Mouse (Mus musculus): Measurements from ENCODE around the gene 2410131K14Rik. TPM values are rescaled to one million over a fixed set of nuclear protein-coding genes. Genes with fewer than 3 reads are reported as not detected.

The 2410131K14Rik gene
- polyA plus RNA-seq, 1 experiment: 9.9 TPM

DNA sequence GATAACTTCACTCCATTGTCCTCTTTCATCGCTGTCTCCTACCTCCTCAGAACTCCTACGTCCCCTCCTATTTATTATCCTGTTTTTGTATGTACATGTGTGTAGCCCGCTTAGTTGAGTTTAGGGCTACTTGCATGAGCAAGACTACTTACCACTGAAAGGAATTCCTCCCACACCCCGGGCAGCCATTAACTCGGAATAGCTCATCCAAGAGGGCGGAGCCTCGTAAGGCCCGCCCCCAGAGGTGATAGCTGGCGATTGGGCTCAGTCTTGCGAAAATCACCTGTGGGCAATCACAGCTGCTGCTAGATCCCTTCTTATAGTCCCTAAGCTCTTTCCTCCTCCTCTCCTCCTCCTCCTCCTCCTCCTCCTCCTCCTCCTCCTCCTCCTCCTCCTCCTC is 66.2 kb downstream of the 2410131K14Rik start:
- no peak for DNase-seq (ENCODE audit: low spot score)

DNA sequence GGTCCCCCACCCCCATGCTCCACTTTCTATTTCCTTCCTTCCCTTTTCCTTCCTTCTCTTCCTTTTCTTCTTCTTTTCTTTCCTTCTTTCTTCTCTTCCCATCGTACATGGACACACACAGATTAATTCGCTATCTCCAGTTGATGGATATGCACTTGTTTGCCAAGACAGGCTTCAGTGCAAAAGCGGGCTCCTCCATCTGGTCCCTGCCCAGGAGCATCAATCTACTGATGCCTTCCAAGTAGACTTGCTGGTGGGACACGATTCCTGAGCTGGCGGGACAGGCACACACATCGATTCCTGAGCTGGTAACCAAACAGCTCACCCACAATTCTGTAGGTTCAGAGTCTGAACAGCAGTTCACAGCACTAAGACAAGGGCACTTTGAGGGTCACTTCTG is 68.7 kb downstream of the 2410131K14Rik start:
- DNase-seq (ENCODE audit: low spot score): no peak

Other genes with a start within 250 kb of the 2410131K14Rik start
- gene Tesc, start 217.5 kb upstream of the 2410131K14Rik start, polyA plus RNA-seq (2012; rRNA removed): 1.5 and 2.0 TPM in 2 replicates
- 30.9 and 32.3 TPM in 2 replicates for gene Fbxw8, start 89.8 kb upstream of the 2410131K14Rik start, polyA plus RNA-seq (2012; rRNA removed)
- gene Hrk, start 80.6 kb upstream of the 2410131K14Rik start, polyA plus RNA-seq (2012; rRNA removed): 0.01 TPM in 2 replicates
- 3.7 and 4.3 TPM in 2 replicates for gene Rnft2, start 111 bp upstream of the 2410131K14Rik start, polyA plus RNA-seq (2012; rRNA removed)

Data from urinary bladder, adult 2 months (tissue).